Mouse (Mus musculus) left cerebral cortex, adult 11 months (tissue): ENCODE measurements at regions not wholly inside any gene's neighbourhood (a gene's known extent, or its start where the extent isn't known, plus 50 kb on each side); places are given as distances from the start of the nearest gene placed in this dataset.

Source experiments
- DNase-seq: peaks from one replicate; pipeline ENCODE4 v3.0.0; 2022; ENCODE audit warnings: low spot score

- DNase-seq = no peak
Measured at GRCm38 (mm10) chr17:9762436-9762835, 92.9 kb upstream of the Pabpc6 start.

GRCm38 (mm10) chr17:9760706-9761059 lies 91.2 kb upstream of the Pabpc6 start:
- no peak for DNase-seq

- DNase-seq = no peak
Measured at GRCm38 (mm10) chr17:9760026-9760705, 90.6 kb upstream of the Pabpc6 start.

GRCm38 (mm10) chr17:9759421-9759852 lies 89.9 kb upstream of the Pabpc6 start:
- DNase-seq = no peak

- no peak for DNase-seq
Measured at GRCm38 (mm10) chr17:9757725-9758251, 88.3 kb upstream of the Pabpc6 start.

- DNase-seq = no peak
Measured at GRCm38 (mm10) chr17:9756675-9757074, 87.2 kb upstream of the Pabpc6 start.

- no peak for DNase-seq
Measured at GRCm38 (mm10) chr17:9756196-9756595, 86.7 kb upstream of the Pabpc6 start.

- no peak for DNase-seq
Measured at GRCm38 (mm10) chr17:9755576-9755975, 86.1 kb upstream of the Pabpc6 start.

- no peak for DNase-seq
Measured at GRCm38 (mm10) chr17:9754884-9755405, 85.4 kb upstream of the Pabpc6 start.

GRCm38 (mm10) chr17:9752848-9753247 lies 83.3 kb upstream of the Pabpc6 start:
- no peak for DNase-seq

- no peak for DNase-seq
Measured at GRCm38 (mm10) chr17:9751348-9752170, 82.0 kb upstream of the Pabpc6 start.

GRCm38 (mm10) chr17:9750046-9750445 lies 80.5 kb upstream of the Pabpc6 start:
- no peak for DNase-seq

- DNase-seq = no peak
Measured at GRCm38 (mm10) chr17:9749301-9749700, 79.8 kb upstream of the Pabpc6 start.

GRCm38 (mm10) chr17:9747893-9748292 lies 78.4 kb upstream of the Pabpc6 start:
- DNase-seq = no peak

GRCm38 (mm10) chr17:9743342-9743741 lies 73.8 kb upstream of the Pabpc6 start:
- DNase-seq = no peak

- no peak for DNase-seq
Measured at GRCm38 (mm10) chr17:9741321-9741720, 71.8 kb upstream of the Pabpc6 start.

GRCm38 (mm10) chr17:9729020-9729419 lies 59.5 kb upstream of the Pabpc6 start:
- no peak for DNase-seq

GRCm38 (mm10) chr17:9725704-9726469 lies 56.4 kb upstream of the Pabpc6 start:
- DNase-seq = peak; percentile 45

- DNase-seq = no peak
Measured at GRCm38 (mm10) chr17:9723484-9723883, 54.0 kb upstream of the Pabpc6 start.

GRCm38 (mm10) chr17:9722709-9723108 lies 53.2 kb upstream of the Pabpc6 start:
- no peak for DNase-seq
